Mouse (Mus musculus) granulocyte monocyte progenitor cell, adult 5-6 weeks (primary cell): ENCODE measurements at regions not wholly inside any gene's neighbourhood (a gene's known extent, or its start where the extent isn't known, plus 50 kb on each side); places are given as distances from the start of the nearest gene placed in this dataset.
A peak's percentile ranks its signal among the peaks of the same experiment; 100 is the strongest.

Experiments used
- ATAC-seq: replicated peaks from 2 replicates; pipeline ENCODE4 v1.8.0; 2016; ENCODE audit warnings: mild to moderate bottlenecking, moderate TSS enrichment, inconsistent platforms; ENCODE audit not compliant: poor library complexity, severe bottlenecking

GRCm38 (mm10) chr2:50737706-50738105 lies 411.2 kb downstream of the Rnd3 start:
- no peak for ATAC-seq

- no peak for ATAC-seq
These were observed 413.9 kb downstream of the Rnd3 start for GRCm38 (mm10) chr2:50735029-50735428.

- no peak for ATAC-seq
These were observed 410.1 kb upstream of the Mmadhc start for GRCm38 (mm10) chr2:50706652-50707051.

GRCm38 (mm10) chr2:50704297-50704696 lies 407.7 kb upstream of the Mmadhc start:
- no peak for ATAC-seq

- ATAC-seq: no peak
These were observed 406.2 kb upstream of the Mmadhc start for GRCm38 (mm10) chr2:50702584-50703450.

- no peak for ATAC-seq
These were observed 402.2 kb upstream of the Mmadhc start for GRCm38 (mm10) chr2:50698841-50699240.

GRCm38 (mm10) chr2:50696575-50696974 lies 400.0 kb upstream of the Mmadhc start:
- peak; percentile 35; the same call in 1 of the 2 replicates for ATAC-seq

- ATAC-seq: no peak
These were observed 398.2 kb upstream of the Mmadhc start for GRCm38 (mm10) chr2:50694849-50695248.

- ATAC-seq: no peak
These were observed 397.3 kb upstream of the Mmadhc start for GRCm38 (mm10) chr2:50693784-50694350.

GRCm38 (mm10) chr2:50690120-50691103 lies 393.8 kb upstream of the Mmadhc start:
- peak; percentile 84 for ATAC-seq

GRCm38 (mm10) chr2:50687672-50688151 lies 391.1 kb upstream of the Mmadhc start:
- ATAC-seq: peak; percentile 72

GRCm38 (mm10) chr2:50687222-50687621 lies 390.6 kb upstream of the Mmadhc start:
- ATAC-seq: peak; percentile 85

GRCm38 (mm10) chr2:50677456-50677855 lies 380.9 kb upstream of the Mmadhc start:
- ATAC-seq: no peak

GRCm38 (mm10) chr2:50675736-50676550 lies 379.3 kb upstream of the Mmadhc start:
- peak; percentile 95 for ATAC-seq

GRCm38 (mm10) chr2:50674856-50675175 lies 378.2 kb upstream of the Mmadhc start:
- ATAC-seq: no peak

GRCm38 (mm10) chr2:50674151-50674855 lies 377.7 kb upstream of the Mmadhc start:
- no peak for ATAC-seq

- peak; percentile 77 for ATAC-seq
These were observed 372.7 kb upstream of the Mmadhc start for GRCm38 (mm10) chr2:50669297-50669696.

GRCm38 (mm10) chr2:50668789-50669188 lies 372.2 kb upstream of the Mmadhc start:
- ATAC-seq: peak; percentile 90

- no peak for ATAC-seq
These were observed 370.6 kb upstream of the Mmadhc start for GRCm38 (mm10) chr2:50667180-50667579.
